26 mouse cellular contexts compared by ENCODE assay signal in the genomic region with DNA sequence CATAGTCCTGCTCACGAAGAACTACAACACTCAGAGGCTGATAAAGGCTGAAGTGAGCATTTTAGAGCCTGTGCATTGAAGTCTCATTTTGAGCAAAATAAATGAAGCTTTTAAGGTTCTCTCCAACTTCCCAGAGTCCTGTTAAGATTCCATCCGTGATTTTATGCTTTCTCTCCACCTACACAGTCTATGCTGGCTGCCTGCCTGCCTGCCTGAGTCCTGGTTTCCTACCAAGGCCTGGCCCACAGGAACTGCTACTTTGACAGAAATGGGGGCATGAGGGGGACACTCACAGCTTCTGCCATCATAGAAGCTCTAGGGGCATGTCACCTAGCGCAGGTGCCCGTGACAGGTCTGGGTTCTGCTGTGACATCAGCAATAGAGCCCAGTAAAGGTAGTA.
A peak's percentile ranks its signal among the peaks of the same experiment; 100 is the strongest.
DNase-seq lines count a peak whose midpoint lies in the region; ATAC-seq and TF ChIP-seq lines count a peak whose summit lies in the region.
"Had no signal": no experiment of that assay in that cellular context is flagged by ENCODE, and none has a peak within 500 bp of the region (broad histone marks: within the 10 kb centered on the region; RNA-seq: fewer than 3 reads in every experiment).

No protein-coding gene starts in this region.

- H3K36me3 ChIP-seq in forebrain, embryonic 12.5 days (replicated peaks) = no peaks in the 10 kb centered on the region
- H3K36me3 ChIP-seq: embryonic facial prominence, embryonic 10.5 days; heart, embryonic 13.5 days; hindbrain, embryonic 12.5 days; limb, embryonic 15.5 days had no signal

- WGBS in forebrain, embryonic 12.5 days = 88% methylated on average over 4 of the region's 4 CpGs

- TF ChIP-seq CTCF in left cerebral cortex, adult 2 months (IDR thresholded peaks at IDR 0.05) = no peak

- peak; percentile 41 to 60 for DNase-seq in frontal cortex, postnatal 36 days (ENCODE audit: low spot score in 2 of 2)
- DNase-seq in frontal cortex, postnatal 14 days (ENCODE audit: low spot score in 2 of 2) = no peak
- peak in 1 of 2 experiments; percentile 42 for DNase-seq in left cerebral cortex, adult 2 months (ENCODE audit: extremely low spot score in 1 of 2, low spot score in 2 of 2)
- no peak for DNase-seq in left cerebral cortex, adult 11 months (ENCODE audit: low spot score)
- peak; percentile 53 to 62 for DNase-seq in right cerebral cortex, adult 2 months (ENCODE audit: low spot score in 2 of 2)
- DNase-seq in B cell, adult 2 months = no peak
- DNase-seq: adrenal gland, postnatal 36 days; cerebellum, adult 11 months; cerebellum, adult 9-11 months; forebrain, postnatal 0 days; gastrocnemius, postnatal 14 days; heart, adult 11 months; heart, postnatal 14 days; kidney, adult 2 months; lung, embryonic 14.5 days; lung, postnatal 36 days; midbrain, embryonic 14.5 days; spleen, adult 18-20 months; thymus, postnatal 14 days had no signal

- ATAC-seq in forebrain, embryonic 12.5 days (ENCODE audit: low FRiP score) = no peak

- H3K4me2 ChIP-seq in forebrain, embryonic 12.5 days = no peak overlapping the region
- H3K4me2 ChIP-seq: heart, embryonic 13.5 days; hindbrain, embryonic 12.5 days; limb, embryonic 15.5 days; lung, embryonic 14.5 days had no signal

- H3K27me3 ChIP-seq in forebrain, embryonic 12.5 days = 0 out of 2 replicates have a peak, but pooled peaks cover 7% of the 10 kb centered on the region
- H3K27me3 ChIP-seq: heart, embryonic 13.5 days; limb, embryonic 15.5 days had no signal

- peak overlapping the region; percentile 57; the same call in 1 of the 2 replicates for H3K27ac ChIP-seq in left cerebral cortex, adult 2 months
- H3K27ac ChIP-seq in forebrain, embryonic 12.5 days = no peak overlapping the region
- H3K27ac ChIP-seq: embryonic facial prominence, embryonic 10.5 days; heart, embryonic 13.5 days; hindbrain, embryonic 12.5 days; kidney, postnatal 0 days; limb, embryonic 15.5 days; liver, embryonic 14.5 days had no signal

- no peaks in the 10 kb centered on the region for H3K9me3 ChIP-seq in forebrain, embryonic 12.5 days
- H3K9me3 ChIP-seq: embryonic facial prominence, embryonic 10.5 days; heart, embryonic 13.5 days; hindbrain, embryonic 12.5 days; limb, embryonic 15.5 days had no signal

- intact Hi-C loops in left cerebral cortex, adult 2 months (cut with DNase I) = loop anchor here (2.0 to 5.0 kb wide), 3 partner anchors 95 to 457 kb away; no protein-coding TSS in a partner anchor

- H3K4me1 ChIP-seq in forebrain, embryonic 12.5 days = peaks cover 19% of the 10 kb centered on the region

- no peak overlapping the region for H3K9ac ChIP-seq in forebrain, embryonic 12.5 days
- H3K9ac ChIP-seq: forebrain, postnatal 0 days; heart, embryonic 13.5 days; hindbrain, embryonic 12.5 days; limb, embryonic 15.5 days; liver, embryonic 14.5 days; lung, embryonic 14.5 days had no signal

- no peak overlapping the region for H3K4me3 ChIP-seq in left cerebral cortex, adult 2 months
- no peak overlapping the region for H3K4me3 ChIP-seq in forebrain, embryonic 12.5 days (replicated peaks)
- H3K4me3 ChIP-seq: embryonic facial prominence, embryonic 10.5 days; heart, embryonic 13.5 days; hindbrain, embryonic 12.5 days; limb, embryonic 15.5 days had no signal

Comparison
In these comparisons a context has a peak if more than half of its experiments do, and no peak if none do; other contexts are left out.
1. DNase-seq: peak in frontal cortex, postnatal 36 days (2 of 2) and right cerebral cortex, adult 2 months (2 of 2); none in frontal cortex, postnatal 14 days (0 of 2), left cerebral cortex, adult 11 months (single experiment) and B cell, adult 2 months (0 of 2).